Mouse (Mus musculus): ENCODE data around the gene Olfr1301.

Olfr1301 gene

DNA sequence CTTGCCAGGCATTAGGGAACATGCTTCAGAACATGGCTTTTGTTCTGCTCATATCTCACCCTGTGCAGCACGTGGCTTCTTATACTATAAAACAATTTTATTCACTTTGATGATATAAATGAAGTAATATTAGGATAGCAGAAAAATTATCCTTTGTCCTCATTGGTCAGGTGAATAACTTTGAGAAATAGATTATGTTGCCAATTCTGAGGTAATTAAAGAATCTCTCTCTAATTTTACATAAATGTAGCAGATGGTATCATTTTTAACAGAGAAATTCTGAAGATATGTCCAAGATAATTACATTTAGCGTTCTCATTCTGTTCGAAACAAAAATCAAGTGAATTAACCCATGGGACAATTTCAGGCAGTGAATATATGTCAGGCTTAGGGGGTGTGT, at the start of gene Olfr1301:
Gene Olfr1301, plus strand, starts transcription at position 301 of the 400 bp plus-strand sequence.
- DNase-seq (ENCODE audit: extremely low read depth, insufficient read length, low spot score), result no peak

DNA sequence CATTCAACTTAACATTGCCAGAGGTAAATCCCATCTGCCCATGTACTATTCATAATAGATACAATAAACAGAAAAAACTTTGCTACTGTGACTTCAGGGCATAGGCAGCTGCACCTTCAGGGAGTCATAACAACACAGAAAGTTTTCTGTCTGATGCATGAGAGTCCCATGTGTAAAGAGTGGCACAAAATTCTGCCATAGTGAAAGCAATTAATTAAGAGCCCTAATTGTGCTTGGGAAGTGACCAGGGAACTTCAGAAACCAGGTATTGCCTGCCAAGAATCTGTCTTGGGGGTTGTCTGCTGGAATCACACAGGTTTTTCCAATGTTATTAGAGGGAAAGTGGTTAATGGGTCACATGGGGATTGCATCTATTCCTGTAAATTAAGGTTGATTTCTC, 24.1 kb upstream of the Olfr1301 start:
- DNase-seq (ENCODE audit: extremely low read depth, insufficient read length, low spot score), result no peak

DNA sequence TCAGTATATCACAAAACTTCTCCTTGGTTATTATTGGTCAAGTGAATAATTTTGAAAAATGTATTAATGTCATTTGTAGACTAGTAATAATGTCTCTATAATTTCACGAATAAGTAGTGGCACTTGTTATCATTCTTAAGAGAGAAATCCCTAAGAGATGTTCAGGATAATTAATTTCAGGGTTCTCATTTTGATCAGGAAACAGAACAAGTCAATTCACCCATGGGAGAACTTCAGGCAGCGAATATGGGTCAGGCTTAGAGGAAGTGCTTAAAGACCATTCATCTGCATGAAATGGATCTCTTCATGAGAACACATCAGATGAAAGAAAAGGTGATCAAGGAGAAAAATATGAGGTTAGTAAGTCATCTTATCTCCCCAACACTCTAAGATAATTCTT, 26.3 kb downstream of the Olfr1301 start, which contains the start of gene Olfr1302:
Gene Olfr1302, plus strand, starts transcription at position 301 of the 400 bp plus-strand sequence.
- DNase-seq (ENCODE audit: extremely low read depth, insufficient read length, low spot score), result no peak

All from 3134 (cell line).